Mouse (Mus musculus): ENCODE results near the gene Coro7. TPM values are rescaled to one million over a fixed set of nuclear protein-coding genes. Genes with fewer than 3 reads are reported as not detected.

Gene Coro7
- polyA plus RNA-seq (2017; shearing (Covaris generic)) = 163 TPM

DNA sequence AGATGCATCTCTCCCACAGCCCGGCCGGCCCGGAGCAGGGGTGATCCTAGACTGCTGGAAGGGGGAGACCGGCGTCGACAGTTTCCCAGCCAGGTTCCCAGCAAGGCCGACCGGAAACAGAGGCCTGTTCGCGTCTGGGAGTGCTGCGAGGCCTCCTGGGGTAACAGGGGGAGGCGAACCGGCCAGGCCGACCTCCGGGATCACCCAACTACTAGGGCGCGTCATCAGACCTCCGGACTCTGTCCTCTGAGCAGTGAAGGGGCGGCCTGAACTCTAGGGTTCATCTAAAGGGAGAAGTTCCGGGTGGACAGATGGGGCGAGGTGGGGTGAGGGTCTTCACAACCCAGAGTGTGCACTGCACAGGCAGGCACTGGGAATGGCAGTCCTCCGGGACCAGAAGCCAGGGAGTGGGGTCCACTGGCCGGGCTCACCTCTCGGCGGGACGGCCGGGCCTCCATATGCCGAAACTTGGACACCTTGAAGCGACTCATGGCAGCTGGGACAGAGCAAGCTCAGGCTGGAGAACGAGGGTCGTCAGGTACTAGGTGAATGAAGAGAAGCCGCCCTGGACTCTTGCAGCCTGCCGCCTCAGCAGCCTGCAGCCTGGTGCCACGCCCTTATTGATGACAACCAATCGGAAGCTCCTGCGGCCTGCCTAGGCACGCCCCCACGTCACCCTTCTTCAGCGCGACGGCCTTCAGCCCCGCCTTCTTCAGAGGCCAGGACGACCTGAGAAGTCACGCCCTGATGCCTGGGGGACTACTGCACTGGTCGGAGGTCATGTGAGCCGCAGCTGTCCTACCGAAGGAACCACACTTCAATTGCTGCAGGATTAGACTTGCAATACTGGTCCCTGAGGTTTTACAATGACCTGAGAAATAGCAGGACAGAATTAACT lies at the start of gene Coro7:
Gene Coro7, minus strand, starts transcription at position 657 of the 898 bp plus-strand sequence.

DNA sequence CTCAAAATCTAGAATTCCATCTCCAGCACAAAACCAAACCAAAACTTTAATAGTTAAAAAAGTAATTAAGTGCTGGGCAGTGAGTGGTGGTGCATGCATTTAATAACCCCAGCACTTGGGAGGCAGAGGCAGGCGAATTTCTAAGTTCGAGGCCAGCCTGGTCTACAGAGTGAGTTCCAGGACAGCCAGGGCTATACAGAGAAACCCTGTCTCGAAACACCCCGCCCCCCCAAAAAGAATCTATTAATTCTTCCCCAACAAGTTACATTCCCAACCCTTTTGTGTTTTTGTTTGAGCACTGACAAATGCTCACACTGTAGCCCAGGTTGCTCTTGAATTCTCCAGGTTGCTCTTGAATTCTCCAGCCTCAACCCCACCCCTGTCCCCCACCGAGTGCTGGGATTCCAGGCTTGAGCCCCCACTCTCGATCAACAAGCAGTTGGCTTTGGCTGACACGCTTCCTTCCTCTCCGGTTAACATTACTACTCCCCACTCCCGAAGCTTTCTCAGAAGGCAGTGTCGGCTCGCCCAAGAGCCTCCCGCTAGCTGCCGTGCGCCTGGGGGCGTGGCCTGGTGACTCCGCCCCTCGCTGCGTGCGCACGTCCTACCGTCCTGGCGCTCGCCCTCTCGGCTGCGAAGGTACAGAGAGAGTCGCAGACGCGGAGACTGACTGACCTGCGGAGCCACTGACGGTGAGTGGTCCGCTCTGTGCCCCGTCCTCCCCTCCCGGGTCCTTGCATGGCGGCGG lies 46.4 kb upstream of the Coro7 start, which contains the start of gene Hmox2:
Gene Hmox2, plus strand, starts transcription at position 582 of the 748 bp plus-strand sequence.

DNA sequence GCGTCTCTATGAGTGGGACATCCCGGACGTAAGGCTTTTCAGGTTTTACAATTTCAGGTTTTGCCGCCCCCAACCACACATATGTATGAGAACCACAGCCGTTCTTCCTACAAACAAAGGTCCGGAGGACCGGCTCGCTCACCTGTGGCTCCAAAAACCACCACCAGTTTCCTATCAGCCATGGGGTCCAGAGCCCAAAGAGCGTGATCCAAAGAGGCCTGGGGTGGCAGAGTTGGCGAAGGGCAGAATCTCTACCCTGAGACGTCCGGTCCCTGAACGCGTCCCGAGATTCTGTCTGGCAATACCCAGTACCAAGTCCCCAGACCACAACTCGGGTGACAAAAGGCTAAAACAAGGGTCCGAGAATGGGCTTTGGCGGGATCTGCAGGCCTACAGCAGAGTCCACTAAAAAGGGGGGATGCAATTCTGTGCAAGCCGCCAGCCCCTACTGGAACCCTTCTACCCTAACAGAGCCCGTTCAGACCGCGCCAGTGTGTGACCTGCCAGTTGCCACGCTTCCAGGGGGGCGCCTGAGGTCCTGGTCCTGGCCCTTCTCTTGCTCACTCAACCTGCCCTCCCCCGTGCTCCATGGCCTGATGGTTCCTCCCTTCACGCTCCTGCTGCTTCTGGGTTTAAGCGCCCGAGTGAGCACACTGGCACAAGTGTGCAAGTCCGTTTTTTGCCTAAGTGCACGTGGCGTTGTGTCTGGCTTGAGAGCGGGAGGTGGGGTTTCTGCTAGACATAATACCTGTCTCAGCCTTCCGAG lies 39.4 kb upstream of the Coro7 start, which contains the start of gene Nmral1:
Gene Nmral1, minus strand, starts transcription at position 604 of the 766 bp plus-strand sequence.

DNA sequence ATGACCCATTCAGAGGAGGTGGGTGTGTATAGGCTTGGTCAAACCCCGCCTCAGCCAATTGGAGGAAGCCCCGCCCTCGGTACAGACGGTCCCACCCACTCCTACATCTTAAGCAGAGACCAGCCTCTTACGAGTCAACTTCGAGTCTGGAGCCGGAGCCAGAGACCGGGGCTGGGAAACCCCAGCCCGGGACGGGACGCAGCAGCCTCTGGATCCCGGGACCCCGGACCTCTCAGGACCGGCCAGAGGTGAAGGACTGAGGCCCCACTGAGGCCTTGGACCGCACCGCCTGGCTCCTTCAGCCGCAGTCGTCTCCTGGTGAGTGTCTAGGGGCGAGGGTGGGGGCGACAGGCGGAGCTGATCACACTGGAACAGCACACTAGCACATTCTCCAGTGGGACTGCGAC lies 39.7 kb downstream of the Coro7 start, which contains the start of the genes Vasn and Dnaja3:
Gene Vasn, plus strand, starts transcription at position 111 of the 407 bp plus-strand sequence.
Gene Dnaja3, plus strand, starts transcription at position 159 of the 407 bp plus-strand sequence.

DNA sequence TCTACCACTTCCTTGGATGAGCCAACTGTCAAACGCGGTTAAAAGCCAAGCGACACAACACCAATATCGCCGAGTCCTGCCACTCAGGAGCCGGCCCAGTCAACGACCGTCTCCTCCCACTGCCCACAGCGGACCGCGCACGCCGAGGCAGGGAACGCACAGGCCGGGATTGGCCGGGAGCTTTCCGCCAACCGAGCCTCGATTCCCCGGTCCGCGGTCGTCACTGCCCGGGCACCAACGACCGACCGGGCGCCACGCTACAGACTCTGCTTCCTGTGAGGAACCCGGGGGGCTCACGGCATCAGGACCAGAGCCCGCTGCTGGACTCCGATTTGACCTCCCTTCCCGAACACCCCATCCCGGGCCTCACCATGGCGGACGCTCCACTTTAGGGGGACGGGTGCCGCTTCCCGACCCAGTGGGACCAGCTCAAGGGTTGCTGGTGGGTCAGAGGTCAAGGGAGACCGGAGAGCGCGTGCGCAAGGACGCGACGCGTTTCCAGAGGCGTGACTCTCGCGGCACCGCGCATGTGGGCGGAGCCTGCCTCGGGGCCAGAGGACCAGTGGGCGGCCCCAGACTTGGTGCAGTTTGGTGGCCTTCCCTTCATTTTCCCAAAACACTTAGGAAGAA lies 55.0 kb downstream of the Coro7 start, which contains the start of gene Pam16:
Gene Pam16, minus strand, starts transcription at position 508 of the 630 bp plus-strand sequence.

DNA sequence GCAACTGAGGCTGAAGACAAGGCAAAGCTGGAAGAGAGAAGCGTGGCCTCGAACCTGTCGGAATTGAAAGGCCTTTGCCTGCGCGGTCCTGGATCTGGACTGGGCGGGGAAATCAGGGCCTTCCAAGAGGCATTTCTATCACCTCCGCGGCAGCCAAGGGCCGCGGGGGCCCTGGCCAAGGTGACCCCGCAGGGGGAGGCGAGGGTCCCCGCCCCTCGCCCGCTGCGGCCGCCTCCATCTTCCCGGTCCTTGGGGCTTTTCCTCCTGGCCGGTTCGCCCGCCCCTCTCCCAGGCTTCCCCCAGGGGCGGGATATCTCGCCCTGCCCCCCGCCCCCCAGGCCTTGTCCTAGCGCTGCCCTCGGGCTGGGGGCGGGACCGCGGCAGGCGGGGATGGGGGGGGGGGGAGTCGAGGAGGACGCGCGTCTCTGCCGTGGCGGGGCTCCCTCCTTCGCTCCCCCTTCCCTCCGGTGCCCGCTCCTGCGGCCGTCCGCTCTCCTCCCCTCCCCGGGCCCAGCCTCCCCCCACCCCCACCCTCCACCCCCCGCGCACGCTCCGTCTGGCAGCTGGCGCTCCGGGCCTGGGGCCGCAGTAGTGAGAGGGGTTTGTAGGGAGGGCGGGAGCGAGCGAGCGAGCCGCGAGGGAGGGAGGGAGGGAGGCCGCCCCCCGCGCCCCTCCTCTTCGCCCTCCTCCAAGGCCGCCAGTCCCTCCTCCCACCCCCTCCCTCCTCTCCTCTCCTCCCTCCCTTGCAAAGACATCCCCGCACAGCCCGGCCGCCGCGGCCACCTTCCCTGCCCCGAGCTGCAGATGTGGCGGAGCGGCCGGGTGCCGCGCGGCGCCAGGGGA lies 85.4 kb downstream of the Coro7 start, which contains the start of gene Glis2:
Gene Glis2, plus strand, starts transcription at position 743 of the 843 bp plus-strand sequence.

Other genes with a start within 250 kb of the Coro7 start
- gene Srl, start 138.0 kb downstream of the Coro7 start, polyA plus RNA-seq (2017; shearing (Covaris generic)) = 0.59 TPM
- 3.4 TPM for gene Tfap4, start 119.9 kb downstream of the Coro7 start, polyA plus RNA-seq (2017; shearing (Covaris generic))
- gene Glis2, start 85.1 kb downstream of the Coro7 start, polyA plus RNA-seq (2017; shearing (Covaris generic)) = 0.62 TPM
- gene Pam16, start 54.8 kb downstream of the Coro7 start, polyA plus RNA-seq (2017; shearing (Covaris generic)) = 12.5 TPM
- gene Vasn, start 39.8 kb downstream of the Coro7 start, polyA plus RNA-seq (2017; shearing (Covaris generic)) = 1.5 TPM
- 59.4 TPM for gene Dnaja3, start 39.8 kb downstream of the Coro7 start, polyA plus RNA-seq (2017; shearing (Covaris generic))
- gene Nmral1, start 39.6 kb upstream of the Coro7 start, polyA plus RNA-seq (2017; shearing (Covaris generic)) = 12.3 TPM
- gene Hmox2, start 46.6 kb upstream of the Coro7 start, polyA plus RNA-seq (2017; shearing (Covaris generic)) = 105 TPM
- 42.4 TPM for gene Cdip1, start 110.5 kb upstream of the Coro7 start, polyA plus RNA-seq (2017; shearing (Covaris generic))
- 0.53 TPM for gene 4930562C15Rik, start 155.6 kb upstream of the Coro7 start, polyA plus RNA-seq (2017; shearing (Covaris generic))
- 52.3 TPM for gene Ubald1, start 200.5 kb upstream of the Coro7 start, polyA plus RNA-seq (2017; shearing (Covaris generic))
- gene Mgrn1, start 206.5 kb upstream of the Coro7 start, polyA plus RNA-seq (2017; shearing (Covaris generic)) = 66.5 TPM